Comparison of ENCODE assay signal across 12 mouse cellular contexts in genomic region chr11:53792986-53793385, GRCm38 (mm10). TPM values are rescaled to one million over a fixed set of nuclear protein-coding genes. Genes with fewer than 3 reads are reported as not detected.
DNase-seq lines count a peak whose midpoint lies in the region; TF ChIP-seq lines count a peak whose summit lies in the region.
"Had no signal": no experiment of that assay in that cellular context is flagged by ENCODE, and none has a peak within 500 bp of the region (broad histone marks: within the 10 kb centered on the region; RNA-seq: fewer than 3 reads in every experiment).

No protein-coding gene starts in this region.

- H3K4me3 ChIP-seq in heart, embryonic 10.5 days: no peak overlapping the region
- H3K4me3 ChIP-seq in layer of hippocampus, adult 2 months: no peak overlapping the region

- no peak overlapping the region for H3K27ac ChIP-seq in heart, embryonic 10.5 days
- H3K27ac ChIP-seq in layer of hippocampus, adult 2 months: no peak overlapping the region

- H3K9me3 ChIP-seq in heart, embryonic 10.5 days: peaks cover 3% of the 10 kb centered on the region; the same call in 1 of the 2 replicates

- no peaks in the 10 kb centered on the region for H3K27me3 ChIP-seq in heart, embryonic 10.5 days (ENCODE audit: insufficient read depth, poor library complexity, severe bottlenecking)

- H3K4me1 ChIP-seq in heart, embryonic 10.5 days: peaks cover 47% of the 10 kb centered on the region

- intact Hi-C loops in heart, postnatal 10 days (cut with DNase I): no loop called here

- no peaks in the 10 kb centered on the region for H3K36me3 ChIP-seq in heart, embryonic 10.5 days

- WGBS in heart, embryonic 10.5 days: 72% methylated on average over 3 of the region's 3 CpGs

- no peak for TF ChIP-seq CTCF in layer of hippocampus, adult 2 months (conservative IDR thresholded peaks at IDR 0.05)

- DNase-seq in heart, postnatal 10 days: peak; percentile 48 to 56
- DNase-seq in heart, embryonic 10.5 days (ENCODE audit: low spot score): no peak
- DNase-seq in right cerebral cortex, adult 2 months (ENCODE audit: low spot score in 2 of 2): peak; percentile 42 to 49
- DNase-seq in right cerebral cortex, postnatal 14 days: no peak
- peak; percentile 47 to 59 for DNase-seq in layer of hippocampus, adult 2 months (ENCODE audit: low spot score in 2 of 2)
- no peak for DNase-seq in kidney, postnatal 14 days
- DNase-seq in yolk sac, embryonic 10.5 days (ENCODE audit: low spot score): no peak
- no peak for DNase-seq in kidney, adult 9 months
- DNase-seq: cerebellum, adult 11-12 months; lung, postnatal 14 days; thymus, adult 2 months had no signal

RNA-seq across cellular contexts. Expression of gene Gm17334, which starts 20.0 kb away (rescaled TPM):
- under 1 TPM in 1 of 2 experiments, not detected in 1; 0.30 TPM for total RNA-seq in heart, postnatal 10 days (2021)
- not detected in 2 replicates for polyA plus RNA-seq in heart, embryonic 10.5 days (2016; fragmentation: Nextera tagmentation; extraction: Ambion mirVana)
- 1 to 10 TPM; 1.1 to 1.6 TPM for total RNA-seq in layer of hippocampus, adult 2 months (2021)
- polyA plus RNA-seq: hindbrain, embryonic 11.5 days had no signal

RNA-seq across cellular contexts. Expression of gene Irf1, which starts 23.2 kb away (rescaled TPM):
- total RNA-seq in heart, postnatal 10 days (2021): 10 to 100 TPM; 15.3 to 18.4 TPM
- polyA plus RNA-seq in heart, embryonic 10.5 days (2016; fragmentation: Nextera tagmentation; extraction: Ambion mirVana): 7.9 TPM in 2 replicates
- total RNA-seq in layer of hippocampus, adult 2 months (2021): 10 to 100 TPM in 1 of 2 experiments, 1 to 10 TPM in 1; 9.0 to 12.4 TPM

Comparison
In these comparisons a context has a peak if more than half of its experiments do, and no peak if none do; other contexts are left out.
1. DNase-seq: peak in heart, postnatal 10 days (2 of 2), right cerebral cortex, adult 2 months (2 of 2) and layer of hippocampus, adult 2 months (2 of 2); none in heart, embryonic 10.5 days (single experiment), right cerebral cortex, postnatal 14 days (single experiment), kidney, postnatal 14 days (single experiment), yolk sac, embryonic 10.5 days (single experiment) and kidney, adult 9 months (single experiment).